Mouse (Mus musculus): ENCODE measurements around the gene Krtap8-1.

Krtap8-1 gene

GRCm38 (mm10) chr16:89487852-89488251 lies at the start of gene Krtap8-1:
Gene Krtap8-1 (minus strand): TSS chr16:89487952.
- DNase-seq (ENCODE audit: low read depth, low spot score): no peak

- no peak for DNase-seq (ENCODE audit: low read depth, low spot score)
Measured at GRCm38 (mm10) chr16:89537349-89537748, 49.6 kb upstream of the Krtap8-1 start.

- no peak for DNase-seq (ENCODE audit: low read depth, low spot score)
Measured at GRCm38 (mm10) chr16:89530547-89530946, 42.8 kb upstream of the Krtap8-1 start.

GRCm38 (mm10) chr16:89529846-89530245 lies 42.1 kb upstream of the Krtap8-1 start:
- DNase-seq (ENCODE audit: low read depth, low spot score): no peak

GRCm38 (mm10) chr16:89528380-89528779 lies 40.6 kb upstream of the Krtap8-1 start:
- no peak for DNase-seq (ENCODE audit: low read depth, low spot score)

GRCm38 (mm10) chr16:89520996-89521395 lies 33.2 kb upstream of the Krtap8-1 start:
- no peak for DNase-seq (ENCODE audit: low read depth, low spot score)

GRCm38 (mm10) chr16:89520555-89520954 lies 32.8 kb upstream of the Krtap8-1 start:
- peak; percentile 9 for DNase-seq (ENCODE audit: low read depth, low spot score)

GRCm38 (mm10) chr16:89520091-89520490 lies 32.3 kb upstream of the Krtap8-1 start:
- no peak for DNase-seq (ENCODE audit: low read depth, low spot score)

- DNase-seq (ENCODE audit: low read depth, low spot score): peak; percentile 10
Measured at GRCm38 (mm10) chr16:89517635-89518034, 29.9 kb upstream of the Krtap8-1 start.

GRCm38 (mm10) chr16:89513431-89513830 lies 25.7 kb upstream of the Krtap8-1 start:
- no peak for DNase-seq (ENCODE audit: low read depth, low spot score)

GRCm38 (mm10) chr16:89508223-89508622 lies 20.5 kb upstream of the Krtap8-1 start, which contains the start of gene Krtap7-1:
Gene Krtap7-1 (minus strand): TSS chr16:89508323.
- no peak for DNase-seq (ENCODE audit: low read depth, low spot score)

- DNase-seq (ENCODE audit: low read depth, low spot score): no peak
Measured at GRCm38 (mm10) chr16:89503571-89503970, 15.8 kb upstream of the Krtap8-1 start.

GRCm38 (mm10) chr16:89501870-89502269 lies 14.1 kb upstream of the Krtap8-1 start:
- no peak for DNase-seq (ENCODE audit: low read depth, low spot score)

- no peak for DNase-seq (ENCODE audit: low read depth, low spot score)
Measured at GRCm38 (mm10) chr16:89497002-89497401, 9.2 kb upstream of the Krtap8-1 start.

GRCm38 (mm10) chr16:89495394-89496153 lies 7.8 kb upstream of the Krtap8-1 start:
- no peak for DNase-seq (ENCODE audit: low read depth, low spot score)

GRCm38 (mm10) chr16:89477679-89478314 lies 10.0 kb downstream of the Krtap8-1 start:
- no peak for DNase-seq (ENCODE audit: low read depth, low spot score)

- DNase-seq (ENCODE audit: low read depth, low spot score): no peak
Measured at GRCm38 (mm10) chr16:89461189-89461588, 26.6 kb downstream of the Krtap8-1 start.
